Mouse (Mus musculus): ENCODE measurements at regions not wholly inside any gene's neighbourhood (a gene's known extent, or its start where the extent isn't known, plus 50 kb on each side); places are given as distances from the start of the nearest gene placed in this dataset.

DNA sequence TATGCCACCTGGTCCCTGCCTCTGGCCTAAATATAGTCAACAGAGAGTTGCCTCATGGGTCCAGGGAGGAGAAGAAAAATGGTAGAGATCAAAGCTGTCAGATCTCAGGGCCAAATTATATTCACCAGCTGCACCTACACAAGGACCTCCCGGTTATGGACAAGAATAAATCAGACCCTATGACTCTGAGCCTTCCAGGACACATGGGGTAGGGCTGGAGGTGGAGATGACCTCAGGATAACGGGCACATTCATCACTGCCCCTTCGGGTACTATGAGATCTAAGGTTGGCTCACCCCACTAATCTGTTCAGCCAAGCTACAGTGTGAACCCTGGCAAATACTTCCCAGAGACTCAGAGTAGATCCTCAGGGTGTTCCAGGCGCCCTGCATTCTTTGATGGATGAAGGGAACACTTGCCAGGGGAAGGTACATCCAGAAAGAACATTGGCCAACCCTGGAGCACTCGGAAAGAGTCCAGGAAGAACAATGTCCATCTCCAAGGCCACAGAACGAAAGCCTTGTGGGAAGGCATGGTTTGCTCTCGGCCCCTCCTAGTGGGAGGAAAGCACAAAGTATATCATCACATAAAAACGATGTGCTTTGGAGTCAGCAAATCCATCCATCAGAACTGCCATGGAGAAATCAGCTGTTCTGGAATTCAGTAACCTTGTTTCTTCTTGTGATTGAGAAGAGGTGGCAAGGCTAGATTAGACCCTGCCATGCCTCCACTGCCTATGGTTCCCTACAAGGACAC lies 191.2 kb upstream of the Rag2 start:
- no peaks in the 10 kb centered on the region for H3K9me3 ChIP-seq
- H3K36me3 ChIP-seq: no peaks in the 10 kb centered on the region
- H3K4me3 ChIP-seq: no peak overlapping the region
- 84% methylated on average over 8 of the region's 8 CpGs for WGBS
- no peaks in the 10 kb centered on the region for H3K27me3 ChIP-seq
- no peak overlapping the region for H3K4me2 ChIP-seq
- H3K9ac ChIP-seq: no peak overlapping the region
- ATAC-seq (ENCODE audit: low FRiP score): no peak
- H3K27ac ChIP-seq: no peak overlapping the region
- H3K4me1 ChIP-seq (replicated peaks): no peaks in the 10 kb centered on the region

DNA sequence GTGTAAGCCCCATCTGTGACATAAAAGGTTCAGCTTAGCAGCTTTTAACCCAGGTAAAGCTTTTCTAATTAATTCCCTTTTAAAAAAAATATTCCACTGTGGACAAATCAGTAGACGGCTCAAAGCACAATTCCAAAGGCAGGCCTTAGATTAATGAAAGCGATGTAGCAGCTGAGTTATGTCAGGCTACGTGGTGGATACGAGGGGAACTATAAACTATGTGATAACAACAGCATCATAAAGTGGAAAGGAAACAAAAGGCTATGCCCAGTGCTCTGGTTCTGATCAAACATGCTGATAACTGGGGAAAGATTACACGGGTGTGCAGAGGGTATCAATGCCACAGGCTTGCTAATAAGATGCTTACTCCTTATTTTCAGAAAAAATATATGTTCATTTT lies 184.3 kb upstream of the Rag2 start:
- H3K27me3 ChIP-seq: no peaks in the 10 kb centered on the region
- ATAC-seq (ENCODE audit: low FRiP score): no peak
- no peak overlapping the region for H3K4me3 ChIP-seq
- no peak overlapping the region for H3K27ac ChIP-seq
- no peaks in the 10 kb centered on the region for H3K4me1 ChIP-seq (replicated peaks)
- 69% methylated on average over 5 of the region's 5 CpGs for WGBS
- no peaks in the 10 kb centered on the region for H3K36me3 ChIP-seq
- H3K9ac ChIP-seq: no peak overlapping the region
- no peaks in the 10 kb centered on the region for H3K9me3 ChIP-seq
- H3K4me2 ChIP-seq: no peak overlapping the region

DNA sequence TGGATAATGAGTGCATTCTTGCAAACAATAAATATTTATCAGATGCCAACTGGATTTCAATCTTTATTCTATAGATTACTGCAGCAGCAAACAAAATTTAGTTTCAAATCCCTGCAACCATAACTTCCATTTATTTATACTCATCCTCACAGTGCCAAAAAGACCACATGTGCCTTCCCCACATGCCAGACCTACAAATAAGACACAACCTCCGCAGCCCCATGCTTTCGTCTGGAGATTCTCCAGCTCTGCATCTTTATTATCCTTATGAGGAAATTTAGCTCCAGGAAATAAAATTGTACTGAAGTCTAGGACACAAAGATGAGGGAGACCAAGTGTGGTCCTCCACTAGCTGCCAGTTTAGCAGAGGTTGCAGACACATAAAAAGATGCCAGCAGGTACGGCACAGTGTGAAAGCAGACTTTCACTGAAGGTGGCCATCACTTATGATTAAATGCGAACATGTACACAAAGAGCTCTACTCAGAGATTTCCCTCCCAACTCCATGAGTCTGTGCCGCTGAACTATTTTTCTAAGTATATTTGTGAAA lies 183.4 kb upstream of the Rag2 start:
- H3K27me3 ChIP-seq: no peaks in the 10 kb centered on the region
- no peak overlapping the region for H3K4me3 ChIP-seq
- H3K27ac ChIP-seq: no peak overlapping the region
- H3K36me3 ChIP-seq: no peaks in the 10 kb centered on the region
- WGBS: 91% methylated on average over 5 of the region's 5 CpGs
- no peaks in the 10 kb centered on the region for H3K4me1 ChIP-seq (replicated peaks)
- H3K9ac ChIP-seq: no peak overlapping the region
- no peaks in the 10 kb centered on the region for H3K9me3 ChIP-seq
- no peak overlapping the region for H3K4me2 ChIP-seq
- ATAC-seq (ENCODE audit: low FRiP score): no peak

DNA sequence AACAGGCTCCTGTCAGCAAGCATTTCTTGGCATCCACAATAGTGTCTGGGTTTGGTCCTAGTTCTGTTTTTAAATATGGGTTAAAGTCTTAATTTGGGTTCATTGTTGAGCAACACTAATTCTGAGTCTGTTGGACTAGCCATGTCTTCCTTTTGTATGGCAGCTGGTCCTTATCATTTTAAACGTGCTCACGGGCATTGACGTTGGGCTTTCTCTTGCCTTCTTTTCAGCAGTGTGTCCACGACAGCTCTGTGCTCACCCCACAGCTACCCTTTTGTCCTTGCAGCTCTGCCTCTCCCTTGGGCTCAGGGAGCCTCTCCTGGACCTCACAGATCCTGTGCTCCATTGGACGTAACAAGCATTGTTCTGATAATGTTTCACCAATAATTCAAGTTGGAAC lies 168.9 kb upstream of the Rag2 start:
- no peak overlapping the region for H3K4me2 ChIP-seq
- H3K9ac ChIP-seq: no peak overlapping the region
- no peaks in the 10 kb centered on the region for H3K9me3 ChIP-seq
- WGBS: 75% methylated on average over 5 of the region's 5 CpGs
- H3K27me3 ChIP-seq: no peaks in the 10 kb centered on the region
- no peak overlapping the region for H3K27ac ChIP-seq
- ATAC-seq (ENCODE audit: low FRiP score): no peak
- no peak overlapping the region for H3K4me3 ChIP-seq
- H3K4me1 ChIP-seq (replicated peaks): no peaks in the 10 kb centered on the region
- no peaks in the 10 kb centered on the region for H3K36me3 ChIP-seq

DNA sequence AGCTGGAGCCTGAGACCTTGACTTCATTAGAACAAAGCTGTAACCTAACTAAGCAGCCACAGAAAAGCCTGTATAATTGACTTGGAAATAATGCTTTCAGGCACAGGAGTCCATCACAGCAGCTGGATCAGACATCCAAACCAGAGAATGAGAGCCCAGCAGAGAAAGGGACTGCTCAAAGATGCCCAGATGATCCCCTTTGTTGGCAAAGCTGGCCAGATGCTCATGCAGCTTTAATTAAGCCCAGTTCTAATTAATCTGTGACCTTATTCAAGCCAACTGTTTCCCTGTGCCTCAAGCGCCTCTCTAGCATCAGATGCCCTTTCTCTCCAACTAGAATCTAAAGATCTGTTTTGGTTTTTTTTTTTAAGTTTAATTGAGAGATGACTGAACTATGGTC lies 165.6 kb upstream of the Rag2 start:
- Histone ChIP-seq H3K9ac (no peak overlapping the region), H3K4me3 (no peak overlapping the region), H3K36me3 (no peaks in the 10 kb centered on the region), H3K27ac (no peak overlapping the region), H3K9me3 (no peaks in the 10 kb centered on the region), H3K27me3 (no peaks in the 10 kb centered on the region), H3K4me1 (replicated peaks) (no peaks in the 10 kb centered on the region), H3K4me2 (no peak overlapping the region)
- 64% methylated on average over 1 of the region's 1 CpGs for WGBS
- ATAC-seq (ENCODE audit: low FRiP score): no peak

DNA sequence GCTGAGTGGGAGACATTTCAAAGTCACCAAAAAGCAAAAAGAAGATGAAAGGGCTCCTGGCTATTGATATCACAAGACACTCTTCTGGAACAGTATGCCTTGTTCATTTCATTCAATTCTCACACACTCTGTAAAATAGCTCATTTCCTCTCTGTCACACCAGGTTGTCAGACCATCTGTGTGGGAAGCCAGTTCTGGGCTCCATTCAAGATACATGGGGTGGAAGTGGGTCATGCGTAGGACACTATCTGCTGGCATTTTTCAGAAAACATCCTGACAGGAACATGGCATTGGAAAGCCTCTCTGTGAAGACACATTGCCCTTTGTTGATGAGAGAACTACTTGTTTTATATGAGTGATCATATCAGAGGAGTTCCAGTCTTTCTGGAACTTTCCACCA lies 162.1 kb upstream of the Rag2 start:
- no peaks in the 10 kb centered on the region for H3K9me3 ChIP-seq
- H3K27me3 ChIP-seq: no peaks in the 10 kb centered on the region
- WGBS: 98% methylated on average over 1 of the region's 1 CpGs
- no peak overlapping the region for H3K4me3 ChIP-seq
- H3K36me3 ChIP-seq: no peaks in the 10 kb centered on the region
- H3K9ac ChIP-seq: no peak overlapping the region
- no peak overlapping the region for H3K4me2 ChIP-seq
- no peak overlapping the region for H3K27ac ChIP-seq
- peaks cover 14% of the 10 kb centered on the region for H3K4me1 ChIP-seq (replicated peaks)
- ATAC-seq (ENCODE audit: low FRiP score): no peak

DNA sequence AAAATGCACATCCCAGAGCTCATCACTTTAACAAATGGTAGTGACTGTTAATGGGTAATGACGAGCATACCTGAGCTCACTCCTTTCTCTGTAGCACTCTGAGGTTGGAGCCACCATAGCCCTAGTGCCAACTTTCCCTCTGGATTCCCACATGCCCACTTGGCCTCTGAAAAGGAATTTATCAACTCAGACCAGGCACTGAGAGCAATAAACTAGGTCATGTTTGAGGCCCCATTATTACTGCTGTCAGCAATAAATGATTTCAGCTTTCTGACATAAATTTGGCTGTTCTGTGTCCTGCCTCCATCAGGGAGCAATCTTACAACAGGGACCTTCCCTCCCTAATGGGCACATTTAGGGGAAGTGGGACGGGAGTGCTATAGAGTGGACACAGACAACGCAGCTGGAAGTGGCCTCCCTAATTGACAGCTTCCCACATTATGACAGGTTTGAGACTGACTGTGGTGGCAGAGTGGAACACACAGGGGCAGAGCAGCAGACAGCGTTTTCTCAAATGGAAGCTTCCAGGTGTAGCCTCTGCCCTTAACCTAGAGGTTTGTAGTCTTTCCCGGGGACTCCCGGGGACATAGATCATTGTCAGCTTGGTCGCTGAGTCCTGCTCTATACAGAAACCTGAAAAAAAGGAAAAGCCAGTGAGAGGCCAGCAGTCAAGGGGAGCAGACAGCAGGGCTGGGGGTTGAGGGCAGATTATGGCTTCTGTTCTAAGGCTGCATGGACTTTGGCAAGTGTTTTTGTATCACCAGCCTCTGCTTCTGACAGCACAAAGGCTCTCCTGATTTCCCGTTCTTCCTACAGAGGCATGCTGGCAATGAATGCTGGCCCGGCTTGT lies 160.0 kb upstream of the Rag2 start:
- H3K27me3 ChIP-seq: no peaks in the 10 kb centered on the region
- no peaks in the 10 kb centered on the region for H3K9me3 ChIP-seq
- peak; percentile 32; the same call in 1 of the 2 replicates for ATAC-seq (ENCODE audit: low FRiP score)
- H3K4me2 ChIP-seq: no peak overlapping the region
- no peak overlapping the region for H3K4me3 ChIP-seq
- no peak overlapping the region for H3K27ac ChIP-seq
- H3K9ac ChIP-seq: no peak overlapping the region
- peaks cover 14% of the 10 kb centered on the region for H3K4me1 ChIP-seq (replicated peaks)
- 61% methylated on average over 9 of the region's 9 CpGs for WGBS
- no peaks in the 10 kb centered on the region for H3K36me3 ChIP-seq

DNA sequence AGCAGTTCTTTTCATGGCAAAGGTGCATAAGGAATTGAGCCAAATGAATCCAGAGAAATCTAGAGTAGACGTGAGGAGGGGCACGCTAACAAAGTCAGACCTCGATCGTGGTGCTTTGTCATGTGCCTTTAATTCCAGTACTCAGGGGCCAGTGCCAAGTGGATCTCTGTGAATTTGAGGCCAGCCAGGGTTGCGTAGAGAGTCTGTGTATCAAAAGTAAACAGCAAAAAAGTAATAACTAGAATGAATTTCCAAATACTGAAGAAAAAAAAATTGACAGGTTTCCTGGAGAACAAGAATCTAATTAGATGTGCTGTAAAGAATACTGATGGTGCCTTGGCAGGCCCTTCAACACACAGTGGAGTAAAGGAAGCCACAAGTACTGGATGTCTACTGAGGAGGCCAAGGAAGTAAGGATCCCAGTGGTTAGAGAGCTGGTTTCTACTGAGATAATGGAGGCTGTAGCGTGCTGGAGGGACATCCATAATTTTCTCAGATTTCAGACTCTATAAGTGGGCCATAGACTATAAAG lies 153.9 kb upstream of the Rag2 start:
- Histone ChIP-seq H3K4me1 (replicated peaks) (no peaks in the 10 kb centered on the region), H3K4me2 (no peak overlapping the region), H3K36me3 (no peaks in the 10 kb centered on the region), H3K9ac (no peak overlapping the region), H3K27ac (no peak overlapping the region), H3K27me3 (no peaks in the 10 kb centered on the region), H3K9me3 (no peaks in the 10 kb centered on the region), H3K4me3 (no peak overlapping the region)
- no peak for ATAC-seq (ENCODE audit: low FRiP score)
- whole genome bisulfite sequencing: 90% methylated on average over 6 of the region's 6 CpGs

DNA sequence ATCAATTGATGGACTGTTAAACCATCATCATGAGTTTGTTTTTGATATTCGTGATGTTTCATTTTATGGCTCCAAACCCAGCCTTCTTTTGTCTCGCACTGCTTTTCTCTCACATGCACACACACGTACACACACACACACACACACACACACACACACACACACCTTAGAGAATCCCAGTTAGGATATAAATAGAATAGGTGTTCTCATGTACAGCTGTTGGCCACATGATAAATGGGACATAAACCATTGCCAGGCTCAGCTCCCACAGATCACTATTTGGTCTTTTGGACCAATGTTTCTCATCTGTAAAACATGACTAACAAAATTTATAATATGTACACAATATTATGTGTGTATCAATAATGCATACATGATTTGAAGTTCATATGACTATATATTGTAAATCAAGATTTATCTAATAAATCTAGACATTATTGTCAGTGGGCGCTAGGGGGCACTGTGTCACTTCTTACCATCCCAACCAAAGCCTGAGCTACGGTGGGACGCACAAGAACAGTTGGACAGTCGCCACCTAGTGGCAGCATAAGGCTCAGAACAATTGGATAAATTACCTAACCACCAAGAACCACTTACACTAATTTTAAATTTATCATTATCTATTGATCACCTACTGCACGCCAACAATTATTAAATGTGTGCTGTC lies 151.9 kb upstream of the Rag2 start:
- H3K4me2 ChIP-seq: no peak overlapping the region
- H3K9me3 ChIP-seq: no peaks in the 10 kb centered on the region
- H3K4me1 ChIP-seq (replicated peaks): no peaks in the 10 kb centered on the region
- no peak overlapping the region for H3K4me3 ChIP-seq
- WGBS: 30% methylated on average over 8 of the region's 8 CpGs
- no peaks in the 10 kb centered on the region for H3K27me3 ChIP-seq
- H3K36me3 ChIP-seq: no peaks in the 10 kb centered on the region
- no peak overlapping the region for H3K27ac ChIP-seq
- H3K9ac ChIP-seq: no peak overlapping the region
- ATAC-seq (ENCODE audit: low FRiP score): peak; percentile 76; the same call in 1 of the 2 replicates

DNA sequence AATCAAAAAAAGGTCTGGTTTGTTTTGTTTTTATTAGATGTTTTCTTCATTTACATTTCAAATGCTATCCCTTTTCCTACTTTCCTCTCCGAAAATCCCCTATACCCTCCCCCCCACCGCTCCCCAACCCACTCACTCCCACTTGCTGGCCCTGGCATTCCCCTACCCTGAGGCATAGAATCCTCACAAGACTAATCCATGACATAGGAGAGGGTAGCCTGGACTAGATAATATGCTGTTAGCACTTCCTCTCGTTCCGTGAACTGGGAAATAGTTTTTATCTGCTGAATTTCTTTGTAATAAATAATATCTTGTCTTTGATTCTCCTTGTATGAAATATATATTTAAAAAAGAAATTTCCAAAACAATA lies 151.4 kb upstream of the Rag2 start:
- H3K36me3 ChIP-seq: no peaks in the 10 kb centered on the region
- ATAC-seq (ENCODE audit: low FRiP score): peak; percentile 66; the same call in 1 of the 2 replicates
- H3K4me3 ChIP-seq: no peak overlapping the region
- H3K9ac ChIP-seq: no peak overlapping the region
- no peaks in the 10 kb centered on the region for H3K27me3 ChIP-seq
- H3K9me3 ChIP-seq: no peaks in the 10 kb centered on the region
- 90% methylated on average over 4 of the region's 4 CpGs for WGBS
- H3K27ac ChIP-seq: no peak overlapping the region
- no peak overlapping the region for H3K4me2 ChIP-seq
- no peaks in the 10 kb centered on the region for H3K4me1 ChIP-seq (replicated peaks)

DNA sequence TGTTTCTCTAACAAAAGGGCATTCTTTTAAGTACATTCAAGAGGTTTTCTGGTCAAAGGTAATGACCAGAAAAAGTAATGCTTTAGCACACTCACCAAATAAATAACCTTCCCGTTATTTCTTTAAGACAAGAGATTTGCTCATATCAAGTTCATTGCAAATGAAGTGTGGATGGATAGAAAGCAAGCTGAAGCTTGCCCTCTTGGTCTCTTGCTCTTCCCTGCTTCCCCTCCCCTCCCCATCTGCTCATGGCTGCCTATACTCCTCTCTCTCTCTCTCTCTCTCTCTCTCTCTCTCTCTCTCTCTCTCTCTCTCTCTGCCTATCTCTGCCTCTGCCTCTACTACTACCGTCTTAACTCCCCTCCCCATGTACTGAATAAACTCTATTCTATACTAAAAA lies 147.7 kb upstream of the Rag2 start:
- no peaks in the 10 kb centered on the region for H3K4me1 ChIP-seq (replicated peaks)
- H3K4me2 ChIP-seq: no peak overlapping the region
- H3K9ac ChIP-seq: no peak overlapping the region
- no peak overlapping the region for H3K27ac ChIP-seq
- H3K9me3 ChIP-seq: no peaks in the 10 kb centered on the region
- no peaks in the 10 kb centered on the region for H3K27me3 ChIP-seq
- H3K36me3 ChIP-seq: no peaks in the 10 kb centered on the region
- WGBS: 92% methylated on average over 2 of the region's 2 CpGs
- no peak overlapping the region for H3K4me3 ChIP-seq
- no peak for ATAC-seq (ENCODE audit: low FRiP score)

DNA sequence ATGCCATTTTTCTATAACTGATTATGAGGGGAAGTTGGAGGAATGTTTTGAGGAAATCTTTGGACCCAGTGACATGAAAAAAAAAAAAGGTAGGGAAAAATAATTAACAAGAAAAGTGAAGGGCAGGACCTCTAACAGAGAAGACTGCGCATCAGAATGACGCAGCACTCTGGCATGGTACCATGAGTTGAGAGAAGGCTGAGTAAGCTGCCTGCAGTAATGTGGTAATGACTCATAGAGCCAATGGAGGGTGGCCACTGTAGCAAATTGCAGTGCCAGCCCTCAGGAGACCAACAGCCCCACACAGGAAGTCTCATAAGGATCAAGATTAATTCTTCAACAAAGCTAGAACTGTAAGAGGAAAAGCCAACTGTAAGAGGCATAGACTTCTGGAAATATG lies 134.3 kb upstream of the Rag2 start:
- Histone ChIP-seq H3K36me3 (no peaks in the 10 kb centered on the region), H3K9me3 (no peaks in the 10 kb centered on the region), H3K27me3 (no peaks in the 10 kb centered on the region), H3K4me1 (replicated peaks) (no peaks in the 10 kb centered on the region), H3K4me3 (no peak overlapping the region), H3K27ac (no peak overlapping the region), H3K9ac (no peak overlapping the region), H3K4me2 (no peak overlapping the region)
- 89% methylated on average over 2 of the region's 2 CpGs for WGBS
- no peak for ATAC-seq (ENCODE audit: low FRiP score)
